In genomic region chr4:59360704-59361103, GRCm38 (mm10) we compare ENCODE assay signal across 9 mouse cellular contexts.
DNase-seq lines count a peak whose midpoint lies in the region; TF ChIP-seq lines count a peak whose summit lies in the region.
"Had no signal": no experiment of that assay in that cellular context is flagged by ENCODE, and none has a peak within 500 bp of the region (broad histone marks: within the 10 kb centered on the region; RNA-seq: fewer than 3 reads in every experiment).

No protein-coding gene starts in this region.

- TF ChIP-seq CTCF in bone marrow macrophage, adult 2 months (IDR thresholded peaks at IDR 0.05; ENCODE audit: low read depth, low read length) = peak; percentile 83
- TF ChIP-seq CTCF in embryonic fibroblast, embryonic 13.5 days (IDR thresholded peaks at IDR 0.05; ENCODE audit: borderline replicate concordance, insufficient read depth, low read length) = peak; percentile 72

- H3K27ac ChIP-seq in bone marrow macrophage, adult 2 months (ENCODE audit: insufficient read depth, low read depth, low read length) = peak overlapping the region; percentile 25; the same call in 1 of the 2 replicates
- no peak overlapping the region for H3K27ac ChIP-seq in embryonic fibroblast, embryonic 13.5 days (ENCODE audit: insufficient read depth, low read length)
- H3K27ac ChIP-seq: neural tube, embryonic 12.5 days had no signal

- H3K4me3 ChIP-seq in bone marrow macrophage, adult 2 months (ENCODE audit: insufficient read depth, low read length) = no peak overlapping the region
- H3K4me3 ChIP-seq in embryonic fibroblast, embryonic 13.5 days (ENCODE audit: insufficient read depth, low read length) = no peak overlapping the region
- H3K4me3 ChIP-seq: neural tube, embryonic 12.5 days had no signal

- H3K4me1 ChIP-seq in bone marrow macrophage, adult 2 months (ENCODE audit: control insufficient read depth, insufficient read depth, low read length) = peaks cover 43% of the 10 kb centered on the region
- H3K4me1 ChIP-seq in embryonic fibroblast, embryonic 13.5 days (ENCODE audit: control insufficient read depth, insufficient read depth, low read length) = peaks cover 6% of the 10 kb centered on the region

- DNase-seq in ES-CJ7 (ENCODE audit: low read depth, low spot score) = peak; percentile 62
- peak; percentile 88 for DNase-seq in heart, postnatal 4 days
- peak; percentile 73 to 94 for DNase-seq in layer of hippocampus, postnatal 25 days (ENCODE audit: extremely low spot score in 1 of 2, low spot score in 1 of 2)
- DNase-seq in lung, postnatal 36 days = peak; percentile 89
- peak; percentile 73 for DNase-seq in right cerebral cortex, adult 18-20 months
- DNase-seq in urinary bladder, postnatal 10 days (ENCODE audit: low spot score) = peak; percentile 50

- no peak for TF ChIP-seq POLR2A in bone marrow macrophage, adult 2 months (IDR thresholded peaks at IDR 0.05; ENCODE audit: borderline replicate concordance, low read depth, low read length)
- TF ChIP-seq POLR2A in embryonic fibroblast, embryonic 13.5 days (IDR thresholded peaks at IDR 0.05; ENCODE audit: low read depth, low read length) = no peak
